Mouse (Mus musculus) ES-E14 (cell line): Measurements from ENCODE around the gene Gpc6.

ENCODE experiments used
- CHD2 ChIP-seq: IDR thresholded peaks from 2 replicates; pipeline ENCODE4 v1.6.1; 2014; ENCODE audit warnings: mild to moderate bottlenecking, low read depth, low read length, inconsistent platforms
- MAFK ChIP-seq: IDR thresholded peaks from 2 replicates; pipeline ENCODE4 v1.6.1; 2014; ENCODE audit warnings: mild to moderate bottlenecking, low read depth, low read length, inconsistent platforms; ENCODE audit not compliant: insufficient read depth
- ZC3H11A ChIP-seq: IDR thresholded peaks from 2 replicates; pipeline ENCODE4 v1.6.1; 2012; ENCODE audit warnings: low read depth, mild to moderate bottlenecking, inconsistent platforms, low read length, borderline replicate concordance
- ZNF384 ChIP-seq: IDR thresholded peaks from 2 replicates; pipeline ENCODE4 v1.6.1; 2012; ENCODE audit warnings: low read depth, low read length, inconsistent platforms

DNA sequence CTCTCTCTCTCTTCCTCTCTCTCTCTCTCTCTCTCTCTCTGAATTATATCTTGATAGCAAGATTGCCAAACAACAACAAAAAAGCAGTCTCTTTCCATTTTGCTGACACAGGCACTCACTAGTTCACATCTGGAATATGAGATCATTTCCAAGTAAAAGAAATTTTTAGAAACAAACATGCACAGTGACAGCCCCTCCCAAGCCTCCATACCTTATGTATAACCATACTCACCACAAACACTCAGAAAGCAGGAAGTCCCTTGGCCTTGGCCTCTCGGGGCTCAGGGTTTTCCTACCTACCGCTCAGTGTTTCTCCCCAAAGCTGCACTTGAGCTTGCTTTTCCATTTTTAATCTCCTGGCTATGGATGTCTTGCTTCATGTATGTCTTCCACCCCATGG is 52.1 kb downstream of the Gpc6 start:
- no peak for TF ChIP-seq CHD2
- no peak for TF ChIP-seq MAFK
- TF ChIP-seq ZNF384, result no peak
- no peak for TF ChIP-seq ZC3H11A
